Mouse (Mus musculus) CH12F3 (cell line): ENCODE results near the gene Rnf182.

Experiments used
- in situ Hi-C: fragments of 300-500 bp; cut with MboI; formaldehyde crosslinking; loops from 2 replicates; pipeline ENCODE4 v1.14.3; 2020; ENCODE audit warnings: low sequenced_read_pairs

The Rnf182 gene

DNA sequence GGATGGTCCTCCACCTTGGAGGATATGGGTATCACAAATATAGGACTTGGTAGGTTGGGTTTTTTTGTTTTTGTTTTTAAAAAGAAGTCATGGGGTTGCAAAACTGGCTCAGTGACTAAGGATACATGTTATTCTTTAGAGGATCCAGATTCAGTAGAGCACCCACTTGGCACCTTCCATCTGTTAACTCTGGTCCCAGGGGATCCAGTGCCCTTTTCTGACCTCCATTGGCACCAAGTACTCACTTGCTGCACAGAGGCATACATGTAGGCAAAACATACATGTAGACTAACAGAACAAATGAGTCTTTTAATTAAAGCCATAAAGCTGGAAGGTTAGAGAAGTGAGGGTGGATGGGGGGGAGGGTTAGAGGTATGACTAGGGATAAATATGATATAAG is 80.0 kb downstream of the Rnf182 start:
- in situ Hi-C loops, result no loop called here

DNA sequence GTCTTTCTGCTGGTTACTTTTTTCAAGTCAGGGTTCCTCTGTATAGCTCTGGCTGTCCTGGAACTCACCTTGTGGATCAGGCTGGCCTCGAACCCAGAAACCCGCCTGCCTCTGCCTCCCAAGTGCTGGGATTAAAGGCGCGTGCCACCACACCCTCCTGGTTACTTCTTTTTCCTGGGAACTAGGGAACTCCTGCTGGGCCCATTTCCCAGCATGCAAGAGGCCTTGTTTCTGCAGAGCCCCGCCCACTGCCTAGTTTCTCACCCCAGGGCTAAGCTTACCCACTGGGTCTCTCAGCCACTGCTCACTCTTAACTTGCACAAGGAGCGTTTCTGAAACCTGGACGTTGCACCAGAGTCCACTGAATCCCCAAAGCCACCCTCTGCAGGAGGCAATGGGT is 80.5 kb downstream of the Rnf182 start:
- in situ Hi-C loops, result no loop called here

GRCm38 (mm10) chr13:43698506-43698905 is 83.0 kb downstream of the Rnf182 start:
- in situ Hi-C loops, result no loop called here

- in situ Hi-C loops, result no loop called here
Observed at GRCm38 (mm10) chr13:43703471-43703870, 88.0 kb downstream of the Rnf182 start.

DNA sequence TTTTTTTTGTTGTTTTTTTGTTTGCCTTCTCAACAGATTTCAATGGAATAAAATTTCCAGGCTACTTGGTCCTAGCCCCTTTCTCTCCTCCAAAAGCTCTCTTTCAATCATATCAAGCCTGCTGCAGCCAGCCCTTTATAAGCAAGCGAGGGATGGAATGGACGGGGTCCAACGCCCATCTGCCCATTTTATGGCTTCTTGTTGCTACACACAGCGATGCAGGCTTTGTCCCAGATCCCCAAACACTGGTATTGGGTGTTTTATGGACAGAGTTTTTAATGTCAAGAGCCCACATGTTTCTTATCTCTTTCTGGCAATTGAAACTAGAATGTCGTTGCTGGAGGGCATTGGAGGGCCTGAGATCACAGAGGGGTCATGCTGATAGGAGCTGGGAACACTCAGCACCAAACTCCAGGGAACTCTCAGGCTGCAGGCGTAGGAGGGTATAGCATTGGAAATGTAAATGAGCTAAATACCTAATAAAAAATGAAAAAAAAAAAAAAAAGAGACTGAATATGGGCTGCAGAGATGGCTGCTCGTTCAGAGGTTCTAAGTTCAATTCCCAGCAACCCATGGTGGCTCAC is 89.1 kb downstream of the Rnf182 start:
- in situ Hi-C loops, result no loop called here

DNA sequence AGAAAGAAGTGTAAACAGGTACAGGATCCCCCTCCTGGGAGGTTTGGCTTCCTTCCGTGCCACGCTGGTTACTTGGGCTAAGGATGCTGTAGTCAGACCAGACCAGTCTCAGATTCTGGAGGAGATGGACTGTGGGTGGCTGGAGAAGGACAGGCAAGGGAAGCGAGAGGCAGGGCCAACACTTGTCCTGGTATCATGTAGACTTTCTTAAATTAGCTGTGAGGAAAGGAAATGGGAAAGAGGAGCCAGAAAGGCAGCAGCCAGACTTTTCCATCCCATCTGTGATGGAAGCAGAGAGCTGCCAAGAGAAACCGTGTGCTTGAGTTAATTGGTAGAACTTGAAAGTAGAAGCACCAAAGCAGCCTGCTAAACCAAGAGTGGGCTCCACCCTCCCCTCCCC is 90.9 kb downstream of the Rnf182 start:
- in situ Hi-C loops, result no loop called here

- in situ Hi-C loops, result no loop called here
Observed at GRCm38 (mm10) chr13:43709529-43709928, 94.0 kb downstream of the Rnf182 start.

- in situ Hi-C loops, result no loop called here
Observed at GRCm38 (mm10) chr13:43711708-43712314, 96.3 kb downstream of the Rnf182 start.

DNA sequence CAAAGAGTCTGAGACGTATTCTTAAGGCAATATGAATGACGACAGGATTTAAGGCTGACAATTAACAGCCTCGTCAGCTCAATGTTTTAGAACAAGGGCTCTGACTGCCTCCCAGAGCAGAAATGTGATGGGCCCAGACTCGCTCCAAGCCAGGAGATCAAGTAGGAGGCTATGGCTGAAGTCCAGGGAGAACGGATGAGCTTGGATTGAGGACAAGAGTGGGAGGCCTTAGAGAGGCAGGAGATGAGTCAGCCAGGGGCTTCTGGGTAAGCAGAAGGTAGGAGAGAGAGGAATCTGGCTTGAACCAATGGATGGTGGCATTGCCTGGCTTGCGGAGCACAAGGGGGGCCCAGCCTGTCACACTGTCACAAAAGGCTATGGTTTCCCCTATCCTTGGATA is 99.2 kb downstream of the Rnf182 start:
- in situ Hi-C loops, result no loop called here

- in situ Hi-C loops, result no loop called here
Observed at GRCm38 (mm10) chr13:43715466-43715865, 100.0 kb downstream of the Rnf182 start.

GRCm38 (mm10) chr13:43716514-43717036 is 101.1 kb downstream of the Rnf182 start:
- in situ Hi-C loops, result no loop called here

DNA sequence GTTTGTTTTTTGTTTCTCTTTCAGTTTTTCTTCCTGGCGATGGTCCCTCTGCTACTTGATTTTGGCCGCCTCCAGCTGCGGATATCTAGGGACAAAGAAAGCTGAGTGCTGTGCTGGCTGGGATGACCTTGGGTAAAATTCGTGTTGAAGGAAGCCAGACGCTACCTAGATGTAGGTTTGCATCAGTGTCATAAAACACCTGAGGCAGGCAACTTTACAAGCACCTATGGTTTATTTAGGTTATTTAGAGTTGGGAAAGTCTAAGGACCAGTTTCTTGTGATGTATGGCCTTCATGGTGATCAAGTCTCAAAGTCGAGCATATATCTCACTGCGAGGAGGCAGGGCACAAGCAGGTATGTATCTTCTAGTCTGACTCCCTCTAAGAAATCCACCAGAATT is 102.7 kb downstream of the Rnf182 start:
- in situ Hi-C loops, result no loop called here

DNA sequence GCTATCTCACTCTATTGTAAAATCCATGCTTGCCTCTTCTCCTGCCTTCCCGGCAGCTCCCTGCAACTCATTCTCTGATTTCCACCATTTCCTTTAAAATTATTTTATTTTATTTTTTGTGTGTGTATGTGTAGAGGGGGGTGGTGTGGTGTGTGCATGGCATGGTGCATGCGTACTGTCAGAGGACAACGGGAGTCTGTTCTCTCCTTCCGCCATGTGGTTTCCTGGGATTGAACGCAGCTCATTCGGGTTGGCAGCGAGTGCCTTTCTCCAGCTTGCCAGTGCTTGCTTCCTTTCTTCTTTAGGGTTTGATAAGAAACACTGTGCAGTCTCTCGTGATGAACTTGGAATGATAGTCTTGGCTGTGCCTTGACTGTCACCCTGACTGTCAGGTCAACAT is 105.0 kb downstream of the Rnf182 start:
- in situ Hi-C loops, result no loop called here
